Mouse (Mus musculus): ENCODE results near the gene Cacna2d1. TPM values are rescaled to one million over a fixed set of nuclear protein-coding genes. Genes with fewer than 3 reads are reported as not detected.

Cacna2d1 gene
- polyA plus RNA-seq, 1 experiment from 2014 or later: 0.25 TPM

DNA sequence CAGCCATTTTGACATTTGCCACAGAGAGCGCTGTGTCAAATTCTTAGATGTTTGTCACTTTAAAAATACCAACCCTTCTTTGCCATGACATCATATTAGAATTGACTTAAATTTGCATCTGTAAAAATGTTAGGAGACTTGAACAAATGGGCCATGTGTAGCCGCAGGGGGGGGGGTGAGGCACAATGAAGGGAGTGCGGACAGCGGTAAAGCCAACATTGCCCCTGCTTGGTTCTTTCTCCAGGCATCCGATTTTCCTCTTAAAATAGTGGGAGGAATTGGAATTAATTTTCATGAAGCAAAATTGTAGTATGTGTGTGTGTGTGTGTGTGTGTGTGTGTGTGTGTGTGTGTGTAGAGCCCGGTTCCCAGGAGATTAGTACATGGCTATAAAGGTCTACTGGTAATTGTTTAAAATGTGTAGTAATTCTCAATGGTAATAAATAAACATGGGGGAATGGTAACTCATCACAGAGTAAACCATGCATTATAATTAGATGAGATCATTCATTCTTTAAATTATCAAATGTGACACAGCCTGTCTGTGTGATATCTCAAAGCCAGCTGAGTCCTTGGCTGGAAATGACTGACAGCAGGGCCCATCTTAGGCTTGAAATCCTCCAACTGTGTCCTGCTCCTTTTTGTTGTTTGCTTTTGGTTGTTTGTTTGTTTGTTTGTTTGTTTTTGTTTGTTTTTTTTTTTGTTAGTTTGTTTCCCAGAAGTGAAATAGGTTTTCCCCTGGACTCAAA is 14.0 kb downstream of the Cacna2d1 start:
- DNase-seq (no peak), ATAC-seq (no peak)
- no peak overlapping the region for H3K27ac ChIP-seq (ENCODE audit: low read depth)
- WGBS (ENCODE audit: insufficient replicate concordance): 87% methylated on average over 6 of the region's 6 CpGs
- TF ChIP-seq CTCF (IDR thresholded peaks at IDR 0.05; ENCODE audit: low read depth) (no peak), EP300 (IDR thresholded peaks at IDR 0.05; ENCODE audit: low read depth) (no peak)
- no peaks in the 10 kb centered on the region for H3K9me3 ChIP-seq (ENCODE audit: low read length)
- H3K36me3 ChIP-seq (replicated peaks; ENCODE audit: insufficient read depth, low read length): no peaks in the 10 kb centered on the region
- no peaks in the 10 kb centered on the region for H3K4me1 ChIP-seq (ENCODE audit: insufficient read depth)
- no peak overlapping the region for H3K4me3 ChIP-seq (ENCODE audit: low read depth, low read length)
- no peak overlapping the region for H3K4me2 ChIP-seq (ENCODE audit: low read depth, low read length)
- H3K9ac ChIP-seq (replicated peaks): no peak overlapping the region
- H3K27me3 ChIP-seq (ENCODE audit: insufficient read depth, low read length): no peaks in the 10 kb centered on the region

DNA sequence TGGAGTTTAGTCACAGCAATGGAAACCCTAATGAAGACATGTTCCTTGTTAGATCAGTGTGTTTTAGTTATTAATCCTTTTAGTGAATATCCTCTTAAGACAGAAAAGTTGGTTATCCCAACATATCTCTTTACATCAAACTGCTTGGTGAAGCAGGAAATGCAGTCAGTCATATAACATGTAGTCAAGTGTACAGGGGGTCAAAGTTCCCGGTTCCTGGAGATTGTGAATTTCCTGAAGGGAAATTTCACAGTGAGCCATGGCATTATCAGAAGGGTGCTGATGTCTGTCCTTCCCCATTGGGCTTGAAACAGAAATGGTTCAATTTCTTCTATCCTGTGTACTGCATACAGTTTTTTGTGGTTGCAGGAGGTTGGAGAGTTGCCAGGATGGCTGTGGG is 25.3 kb downstream of the Cacna2d1 start:
- TF ChIP-seq CTCF (IDR thresholded peaks at IDR 0.05; ENCODE audit: low read depth) (no peak), EP300 (IDR thresholded peaks at IDR 0.05; ENCODE audit: low read depth) (no peak)
- H3K9me3 ChIP-seq (ENCODE audit: low read length): no peaks in the 10 kb centered on the region
- ATAC-seq (no peak), DNase-seq (no peak)
- no peak overlapping the region for H3K4me2 ChIP-seq (ENCODE audit: low read depth, low read length)
- H3K36me3 ChIP-seq (replicated peaks; ENCODE audit: insufficient read depth, low read length): no peaks in the 10 kb centered on the region
- H3K4me3 ChIP-seq (ENCODE audit: low read depth, low read length): no peak overlapping the region
- WGBS (ENCODE audit: insufficient replicate concordance): 37% methylated on average over 1 of the region's 1 CpGs
- H3K27me3 ChIP-seq (ENCODE audit: insufficient read depth, low read length): no peaks in the 10 kb centered on the region
- H3K9ac ChIP-seq (replicated peaks): no peak overlapping the region
- H3K27ac ChIP-seq (ENCODE audit: low read depth): no peak overlapping the region
- no peaks in the 10 kb centered on the region for H3K4me1 ChIP-seq (ENCODE audit: insufficient read depth)

GRCm38 (mm10) chr5:15961866-15962265 is 27.4 kb downstream of the Cacna2d1 start:
- ATAC-seq (no peak), DNase-seq (no peak)

DNA sequence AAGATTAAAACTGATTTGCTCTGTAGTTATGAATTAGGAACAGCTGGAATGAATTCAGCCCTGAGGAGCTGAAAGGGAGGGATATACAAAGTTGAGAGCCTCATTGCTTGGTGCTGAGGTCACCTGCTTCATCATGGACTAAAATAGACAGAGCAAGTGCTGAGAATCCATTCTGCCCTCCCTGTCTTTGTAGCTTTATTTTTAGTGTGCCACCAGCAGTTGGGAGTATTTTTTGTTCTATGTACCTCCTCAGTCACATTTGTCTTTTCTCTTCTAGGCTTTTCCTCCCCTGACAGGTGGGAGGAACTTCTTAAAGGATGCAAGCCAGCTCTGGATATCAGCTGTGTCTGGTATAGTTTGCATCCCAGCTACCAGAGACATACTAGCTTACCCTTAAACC is 32.4 kb downstream of the Cacna2d1 start:
- no peaks in the 10 kb centered on the region for H3K9me3 ChIP-seq (ENCODE audit: low read length)
- H3K9ac ChIP-seq (replicated peaks): no peak overlapping the region
- no peak overlapping the region for H3K27ac ChIP-seq (ENCODE audit: low read depth)
- no peak overlapping the region for H3K4me3 ChIP-seq (ENCODE audit: low read depth, low read length)
- no peaks in the 10 kb centered on the region for H3K27me3 ChIP-seq (ENCODE audit: insufficient read depth, low read length)
- ATAC-seq (no peak), DNase-seq (no peak)
- no peaks in the 10 kb centered on the region for H3K36me3 ChIP-seq (replicated peaks; ENCODE audit: insufficient read depth, low read length)
- TF ChIP-seq EP300 (IDR thresholded peaks at IDR 0.05; ENCODE audit: low read depth) (no peak), CTCF (IDR thresholded peaks at IDR 0.05; ENCODE audit: low read depth) (no peak)
- no peaks in the 10 kb centered on the region for H3K4me1 ChIP-seq (ENCODE audit: insufficient read depth)
- H3K4me2 ChIP-seq (ENCODE audit: low read depth, low read length): no peak overlapping the region

More at GRCm38 (mm10) chr5:15961866-15962265, 27.4 kb downstream of the Cacna2d1 start:
- no peak overlapping the region for H3K27ac ChIP-seq (ENCODE audit: low read depth)
- WGBS (ENCODE audit: insufficient replicate concordance): 77% methylated on average over 2 of the region's 2 CpGs
- no peaks in the 10 kb centered on the region for H3K36me3 ChIP-seq (replicated peaks; ENCODE audit: insufficient read depth, low read length)
- TF ChIP-seq EP300 (IDR thresholded peaks at IDR 0.05; ENCODE audit: low read depth) (no peak), CTCF (IDR thresholded peaks at IDR 0.05; ENCODE audit: low read depth) (no peak)
- no peaks in the 10 kb centered on the region for H3K9me3 ChIP-seq (ENCODE audit: low read length)
- no peaks in the 10 kb centered on the region for H3K4me1 ChIP-seq (ENCODE audit: insufficient read depth)
- no peak overlapping the region for H3K9ac ChIP-seq (replicated peaks)
- no peaks in the 10 kb centered on the region for H3K27me3 ChIP-seq (ENCODE audit: insufficient read depth, low read length)
- no peak overlapping the region for H3K4me2 ChIP-seq (ENCODE audit: low read depth, low read length)
- no peak overlapping the region for H3K4me3 ChIP-seq (ENCODE audit: low read depth, low read length)

DNA sequence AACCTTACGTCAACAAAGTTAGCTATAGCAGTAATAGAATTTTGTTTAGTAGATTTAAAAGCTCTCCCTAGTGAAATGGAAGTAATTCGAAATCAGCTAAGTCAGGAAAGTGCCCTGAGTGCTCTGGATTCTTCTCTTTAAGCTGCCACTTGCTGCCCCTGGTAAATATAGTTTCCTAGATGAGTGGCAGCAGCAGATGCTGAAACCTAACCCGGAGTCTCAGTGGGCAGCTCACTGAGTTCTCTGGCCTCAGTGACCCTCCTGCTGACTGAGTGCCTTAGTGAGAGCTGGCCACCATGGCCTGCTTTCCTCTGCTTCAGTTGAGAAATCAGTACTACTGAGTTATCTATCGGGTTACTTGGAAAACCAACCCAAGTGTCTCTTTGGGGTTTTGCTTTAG is 37.3 kb downstream of the Cacna2d1 start:
- no peaks in the 10 kb centered on the region for H3K36me3 ChIP-seq (replicated peaks; ENCODE audit: insufficient read depth, low read length)
- no peaks in the 10 kb centered on the region for H3K27me3 ChIP-seq (ENCODE audit: insufficient read depth, low read length)
- H3K4me2 ChIP-seq (ENCODE audit: low read depth, low read length): no peak overlapping the region
- ATAC-seq (no peak), DNase-seq (no peak)
- no peak overlapping the region for H3K4me3 ChIP-seq (ENCODE audit: low read depth, low read length)
- TF ChIP-seq EP300 (IDR thresholded peaks at IDR 0.05; ENCODE audit: low read depth): no peak
- TF ChIP-seq CTCF (IDR thresholded peaks at IDR 0.05; ENCODE audit: low read depth): no peak
- WGBS (ENCODE audit: insufficient replicate concordance): 69% methylated on average over 4 of the region's 4 CpGs
- H3K9me3 ChIP-seq (ENCODE audit: low read length): no peaks in the 10 kb centered on the region
- no peak overlapping the region for H3K27ac ChIP-seq (ENCODE audit: low read depth)
- H3K9ac ChIP-seq (replicated peaks): no peak overlapping the region
- no peaks in the 10 kb centered on the region for H3K4me1 ChIP-seq (ENCODE audit: insufficient read depth)

- H3K27me3 ChIP-seq (ENCODE audit: insufficient read depth, low read length): no peaks in the 10 kb centered on the region
- ATAC-seq: no peak
- DNase-seq: no peak
- H3K9ac ChIP-seq (replicated peaks): no peak overlapping the region
- 71% methylated on average over 1 of the region's 1 CpGs for WGBS (ENCODE audit: insufficient replicate concordance)
- H3K4me3 ChIP-seq (ENCODE audit: low read depth, low read length): no peak overlapping the region
- no peaks in the 10 kb centered on the region for H3K4me1 ChIP-seq (ENCODE audit: insufficient read depth)
- H3K4me2 ChIP-seq (ENCODE audit: low read depth, low read length): no peak overlapping the region
- no peak for TF ChIP-seq CTCF (IDR thresholded peaks at IDR 0.05; ENCODE audit: low read depth)
- no peak for TF ChIP-seq EP300 (IDR thresholded peaks at IDR 0.05; ENCODE audit: low read depth)
- H3K36me3 ChIP-seq (replicated peaks; ENCODE audit: insufficient read depth, low read length): no peaks in the 10 kb centered on the region
- H3K27ac ChIP-seq (ENCODE audit: low read depth): no peak overlapping the region
- H3K9me3 ChIP-seq (ENCODE audit: low read length): no peaks in the 10 kb centered on the region
Observed at GRCm38 (mm10) chr5:15972351-15972750, 37.9 kb downstream of the Cacna2d1 start.
